Mouse (Mus musculus): ENCODE data around the gene Lats2.

GRCm38 (mm10) chr14:57705759-57706158, 52.4 kb downstream of the Lats2 start:
- no peak for TF ChIP-seq EP300 (IDR thresholded peaks at IDR 0.05; ENCODE audit: low read depth)
- TF ChIP-seq CTCF (IDR thresholded peaks at IDR 0.05; ENCODE audit: low read depth), result no peak
